Mouse (Mus musculus): ENCODE results near the gene Adamtsl3.

Adamtsl3 gene

DNA sequence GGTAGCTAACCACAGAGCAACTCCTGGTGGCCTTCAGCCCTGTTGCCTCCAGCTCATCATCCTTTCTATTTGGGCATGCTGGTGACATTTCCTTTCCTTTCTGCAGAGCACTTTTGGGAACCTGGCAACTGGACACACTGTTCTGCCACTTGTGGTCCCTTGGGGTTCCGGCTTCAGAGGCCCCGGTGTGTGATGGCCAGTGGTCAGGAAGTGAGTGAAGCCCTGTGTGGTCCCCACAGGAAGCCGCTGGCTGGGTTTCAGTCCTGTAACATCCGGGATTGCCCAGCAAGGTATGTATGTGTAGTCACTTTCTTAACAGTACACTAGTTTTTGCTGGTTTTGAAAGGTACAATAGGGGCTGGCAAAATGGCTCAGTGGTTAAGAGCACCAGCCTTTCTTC lies 266.5 kb downstream of the Adamtsl3 start:
- TF ChIP-seq POU5F1 (IDR thresholded peaks at IDR 0.05; ENCODE audit: borderline replicate concordance, low read length): no peak
- Histone ChIP-seq H3K9me3 (ENCODE audit: low read length) (no peaks in the 10 kb centered on the region), H3K27me3 (ENCODE audit: insufficient read depth, low read length) (no peaks in the 10 kb centered on the region), H3K4me1 (replicated peaks; ENCODE audit: low read depth, low read length) (no peaks in the 10 kb centered on the region), H3K4me3 (replicated peaks; ENCODE audit: low read length) (no peak overlapping the region), H3K36me3 (ENCODE audit: insufficient read depth, low read length) (no peaks in the 10 kb centered on the region)

DNA sequence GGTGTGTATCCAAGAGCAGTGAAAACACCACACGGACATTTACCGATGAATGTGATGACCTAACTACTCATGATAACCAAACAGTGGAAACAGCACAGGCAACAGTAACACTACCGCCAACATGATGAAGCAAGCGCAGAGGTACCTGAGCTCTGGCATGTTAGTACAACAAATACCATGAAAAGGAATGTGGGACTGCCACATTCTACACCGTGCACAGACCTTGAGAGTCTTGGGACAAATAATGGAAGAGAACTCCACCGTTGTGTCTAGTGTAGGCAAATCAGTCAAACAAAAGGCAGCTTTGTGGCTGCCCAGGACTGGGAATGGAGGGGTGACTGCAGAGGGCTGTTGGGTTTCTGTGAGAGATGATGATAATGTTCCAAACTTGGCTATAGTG lies 269.9 kb downstream of the Adamtsl3 start:
- no peak for TF ChIP-seq NANOG (IDR thresholded peaks at IDR 0.05; ENCODE audit: borderline replicate concordance, low read length)
- no peak for TF ChIP-seq POU5F1 (IDR thresholded peaks at IDR 0.05; ENCODE audit: borderline replicate concordance, low read length)
- no peak for TF ChIP-seq CTCF (conservative IDR thresholded peaks at IDR 0.05; ENCODE audit: low read length)
- Histone ChIP-seq H3K27me3 (ENCODE audit: insufficient read depth, low read length) (no peaks in the 10 kb centered on the region), H3K4me3 (replicated peaks; ENCODE audit: low read length) (no peak overlapping the region), H3K4me1 (replicated peaks; ENCODE audit: low read depth, low read length) (no peaks in the 10 kb centered on the region), H3K9me3 (ENCODE audit: low read length) (no peaks in the 10 kb centered on the region), H3K36me3 (ENCODE audit: insufficient read depth, low read length) (no peaks in the 10 kb centered on the region)

DNA sequence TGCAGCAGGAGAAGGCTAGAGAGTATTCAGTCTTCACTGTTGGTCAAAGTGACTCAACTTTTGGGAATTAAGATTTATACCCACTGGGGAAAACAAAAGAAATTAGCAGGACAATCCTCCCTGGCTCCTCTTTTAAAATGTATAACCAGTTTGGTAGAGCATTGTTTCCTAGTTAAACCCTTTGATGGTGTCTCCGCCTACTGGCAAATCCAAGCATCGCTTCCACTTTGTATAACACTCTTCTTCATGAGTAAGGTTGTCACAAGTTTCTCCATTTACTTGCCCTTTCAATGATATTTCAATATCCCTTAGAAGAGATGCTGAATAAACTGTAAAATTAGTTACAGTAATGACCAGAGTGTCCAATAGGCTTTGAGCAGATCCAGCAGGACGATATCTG lies 274.1 kb downstream of the Adamtsl3 start:
- Histone ChIP-seq H3K9me3 (ENCODE audit: low read length) (no peaks in the 10 kb centered on the region), H3K4me3 (replicated peaks; ENCODE audit: low read length) (no peak overlapping the region), H3K36me3 (ENCODE audit: insufficient read depth, low read length) (no peaks in the 10 kb centered on the region), H3K27me3 (ENCODE audit: insufficient read depth, low read length) (no peaks in the 10 kb centered on the region), H3K4me1 (replicated peaks; ENCODE audit: low read depth, low read length) (no peaks in the 10 kb centered on the region)
- TF ChIP-seq CTCF (conservative IDR thresholded peaks at IDR 0.05; ENCODE audit: low read length) (peak; percentile 32), NANOG (IDR thresholded peaks at IDR 0.05; ENCODE audit: borderline replicate concordance, low read length) (no peak), POU5F1 (IDR thresholded peaks at IDR 0.05; ENCODE audit: borderline replicate concordance, low read length) (no peak)

DNA sequence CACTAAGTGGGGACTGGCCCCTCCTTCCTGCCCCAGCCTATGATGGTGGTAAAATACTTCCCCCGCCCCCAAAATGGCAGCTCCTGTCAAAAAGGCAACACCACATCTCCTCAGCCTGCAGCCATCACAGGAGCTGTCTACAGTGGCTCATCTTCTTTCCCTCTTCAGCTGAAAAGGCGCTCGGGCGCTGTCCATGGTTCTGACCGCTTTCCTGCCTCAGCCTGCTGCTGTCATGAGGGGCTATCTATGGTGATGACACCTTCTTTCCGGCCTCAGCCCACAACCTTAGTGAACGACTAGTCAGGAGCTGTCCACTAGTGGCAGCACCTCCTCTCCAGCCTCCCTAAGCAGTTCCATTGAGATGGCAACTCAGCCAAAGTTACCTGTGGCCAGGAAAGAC lies 289.8 kb downstream of the Adamtsl3 start:
- Histone ChIP-seq H3K4me3 (replicated peaks; ENCODE audit: low read length) (no peak overlapping the region), H3K9me3 (ENCODE audit: low read length) (no peaks in the 10 kb centered on the region), H3K27me3 (ENCODE audit: insufficient read depth, low read length) (no peaks in the 10 kb centered on the region), H3K4me1 (replicated peaks; ENCODE audit: low read depth, low read length) (no peaks in the 10 kb centered on the region), H3K36me3 (ENCODE audit: insufficient read depth, low read length) (no peaks in the 10 kb centered on the region)
- TF ChIP-seq NANOG (IDR thresholded peaks at IDR 0.05; ENCODE audit: borderline replicate concordance, low read length) (no peak), CTCF (conservative IDR thresholded peaks at IDR 0.05; ENCODE audit: low read length) (no peak), POU5F1 (IDR thresholded peaks at IDR 0.05; ENCODE audit: borderline replicate concordance, low read length) (no peak)

DNA sequence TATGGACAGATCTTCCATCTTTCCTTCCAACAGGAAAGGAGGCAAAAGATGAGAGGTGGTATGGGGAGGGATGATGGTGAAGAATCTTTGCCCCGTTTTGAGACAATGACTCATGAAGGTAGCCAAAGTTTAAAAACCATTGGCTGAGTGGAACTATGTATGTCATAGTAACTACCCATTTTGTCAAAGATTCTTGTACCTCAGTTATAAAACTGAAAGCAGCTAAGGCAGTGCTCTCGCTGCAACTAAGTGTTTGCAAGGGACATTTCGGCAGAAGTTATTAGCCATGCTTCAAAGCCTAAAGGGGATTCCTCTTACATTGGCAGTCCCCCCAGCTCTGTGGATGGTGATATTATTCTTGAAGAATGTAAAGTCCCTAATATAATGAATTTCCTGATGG lies 311.7 kb downstream of the Adamtsl3 start:
- no peak for TF ChIP-seq POU5F1 (IDR thresholded peaks at IDR 0.05; ENCODE audit: borderline replicate concordance, low read length)
- no peak for TF ChIP-seq NANOG (IDR thresholded peaks at IDR 0.05; ENCODE audit: borderline replicate concordance, low read length)
- TF ChIP-seq CTCF (conservative IDR thresholded peaks at IDR 0.05; ENCODE audit: low read length): no peak
- peaks cover 13% of the 10 kb centered on the region for H3K36me3 ChIP-seq (ENCODE audit: insufficient read depth, low read length)
- H3K4me1 ChIP-seq (replicated peaks; ENCODE audit: low read depth, low read length): peaks cover 14% of the 10 kb centered on the region
- no peak overlapping the region for H3K4me3 ChIP-seq (replicated peaks; ENCODE audit: low read length)
- no peaks in the 10 kb centered on the region for H3K9me3 ChIP-seq (ENCODE audit: low read length)
- no peaks in the 10 kb centered on the region for H3K27me3 ChIP-seq (ENCODE audit: insufficient read depth, low read length)

DNA sequence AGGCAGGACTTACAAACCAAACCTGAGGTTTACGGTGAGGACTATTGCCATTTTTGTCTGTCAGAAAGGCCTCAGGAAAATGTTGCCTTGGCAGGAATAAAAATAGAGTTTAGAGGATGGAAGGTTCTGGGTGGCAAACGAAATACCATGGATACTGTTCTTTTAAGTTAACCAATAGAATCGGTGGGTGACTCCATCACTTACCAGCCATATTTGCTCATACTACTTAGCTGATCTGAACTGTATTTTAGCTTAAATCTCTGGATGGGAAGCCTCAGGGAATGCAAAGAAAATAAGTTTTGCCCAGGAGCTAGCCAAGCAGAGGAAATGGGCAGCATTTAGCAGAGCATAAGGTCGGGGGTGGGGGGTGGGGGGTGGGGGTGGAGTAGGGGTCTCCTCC lies 312.4 kb downstream of the Adamtsl3 start:
- TF ChIP-seq CTCF (conservative IDR thresholded peaks at IDR 0.05; ENCODE audit: low read length) (no peak), POU5F1 (IDR thresholded peaks at IDR 0.05; ENCODE audit: borderline replicate concordance, low read length) (no peak)
- Histone ChIP-seq H3K4me1 (replicated peaks; ENCODE audit: low read depth, low read length) (peaks cover 14% of the 10 kb centered on the region), H3K9me3 (ENCODE audit: low read length) (0 out of 2 replicates have a peak, but pooled peaks cover under 1% of the 10 kb centered on the region), H3K4me3 (replicated peaks; ENCODE audit: low read length) (peak overlapping the region; percentile 85), H3K27me3 (ENCODE audit: insufficient read depth, low read length) (no peaks in the 10 kb centered on the region), H3K36me3 (ENCODE audit: insufficient read depth, low read length) (peaks cover 15% of the 10 kb centered on the region)

DNA sequence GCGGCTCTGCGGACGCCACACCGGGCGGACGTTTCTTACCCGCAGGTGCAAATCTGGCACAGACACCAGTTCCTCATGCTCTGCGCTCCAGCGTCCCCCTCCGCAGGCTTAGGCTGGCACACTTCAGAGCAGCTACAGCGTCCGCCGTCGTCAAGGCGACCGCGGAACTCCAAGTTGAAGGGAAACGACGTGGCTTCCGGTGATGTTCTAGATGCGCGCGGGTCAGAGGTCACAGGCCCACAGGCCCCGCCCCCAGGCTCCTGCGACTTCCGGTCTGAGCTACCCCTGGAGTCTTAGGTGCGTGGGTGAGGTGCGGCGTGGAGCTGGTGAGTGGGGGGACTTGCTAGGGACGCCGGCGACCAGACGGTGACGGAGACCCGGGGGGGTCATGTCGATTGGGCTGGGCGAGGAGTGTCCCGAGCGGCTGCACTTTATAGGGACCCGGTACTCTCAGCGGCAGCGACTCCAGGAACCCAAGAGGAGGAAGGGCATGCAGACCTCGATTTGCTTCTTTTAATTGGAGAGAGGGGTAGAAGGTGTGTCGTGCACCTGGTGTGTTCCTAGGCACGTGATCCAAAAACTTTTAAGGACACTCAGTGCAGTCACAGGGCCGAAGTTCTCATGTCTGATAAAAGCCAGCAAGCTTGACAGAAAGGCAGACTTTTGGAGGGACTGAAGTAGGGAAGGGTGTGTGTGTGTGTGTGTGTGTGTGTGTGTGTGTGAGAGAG lies 313.0 kb downstream of the Adamtsl3 start, which contains the start of the genes Saxo2 and Efl1:
TSS of gene Saxo2 (minus strand) at position 176 of the 728 bp plus-strand sequence.
TSS of gene Efl1 (plus strand) at position 262 of the 728 bp plus-strand sequence.
- Histone ChIP-seq H3K9me3 (ENCODE audit: low read length) (0 out of 2 replicates have a peak, but pooled peaks cover 3% of the 10 kb centered on the region), H3K36me3 (ENCODE audit: insufficient read depth, low read length) (peaks cover 17% of the 10 kb centered on the region), H3K4me1 (replicated peaks; ENCODE audit: low read depth, low read length) (peaks cover 14% of the 10 kb centered on the region), H3K4me3 (replicated peaks; ENCODE audit: low read length) (peak within 1 kb of the TSS; percentile 85), H3K27me3 (ENCODE audit: insufficient read depth, low read length) (no peaks in the 10 kb centered on the region)
- TF ChIP-seq POU5F1 (IDR thresholded peaks at IDR 0.05; ENCODE audit: borderline replicate concordance, low read length) (no peak), CTCF (conservative IDR thresholded peaks at IDR 0.05; ENCODE audit: low read length) (no peak), NANOG (IDR thresholded peaks at IDR 0.05; ENCODE audit: borderline replicate concordance, low read length) (no peak)

DNA sequence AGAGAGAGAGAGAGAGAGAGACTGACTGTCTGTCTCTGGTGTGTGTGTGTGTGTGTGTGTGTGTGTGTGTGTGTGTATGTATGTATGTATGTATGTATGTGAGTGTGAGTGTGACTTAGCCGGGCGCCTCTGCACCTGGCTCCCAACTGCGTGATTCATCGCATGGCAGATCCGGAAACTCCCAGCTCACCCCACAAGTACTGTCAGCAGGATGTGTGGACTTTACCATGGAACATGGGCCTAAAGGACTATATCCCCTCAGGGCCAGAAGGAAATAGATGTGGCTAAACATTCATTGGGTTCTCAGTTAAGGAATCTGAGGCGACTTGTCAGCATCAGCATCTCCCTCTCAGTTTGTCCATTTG lies 313.6 kb downstream of the Adamtsl3 start:
- H3K36me3 ChIP-seq (ENCODE audit: insufficient read depth, low read length): peaks cover 17% of the 10 kb centered on the region
- H3K27me3 ChIP-seq (ENCODE audit: insufficient read depth, low read length): no peaks in the 10 kb centered on the region
- H3K4me3 ChIP-seq (replicated peaks; ENCODE audit: low read length): peak overlapping the region; percentile 85
- H3K9me3 ChIP-seq (ENCODE audit: low read length): peaks cover 3% of the 10 kb centered on the region; the same call in 1 of the 2 replicates
- no peak for TF ChIP-seq POU5F1 (IDR thresholded peaks at IDR 0.05; ENCODE audit: borderline replicate concordance, low read length)
- TF ChIP-seq CTCF (conservative IDR thresholded peaks at IDR 0.05; ENCODE audit: low read length): no peak
- no peak for TF ChIP-seq NANOG (IDR thresholded peaks at IDR 0.05; ENCODE audit: borderline replicate concordance, low read length)
- peaks cover 14% of the 10 kb centered on the region for H3K4me1 ChIP-seq (replicated peaks; ENCODE audit: low read depth, low read length)
